Mouse (Mus musculus): ENCODE measurements at regions not wholly inside any gene's neighbourhood (a gene's known extent, or its start where the extent isn't known, plus 50 kb on each side); places are given as distances from the start of the nearest gene placed in this dataset.

- peak; percentile 5 for DNase-seq (ENCODE audit: low spot score)
Observed at GRCm38 (mm10) chr10:38875667-38876245, 54.2 kb upstream of the Rfpl4b start.

- DNase-seq (ENCODE audit: low spot score): no peak
Observed at GRCm38 (mm10) chr10:38879271-38879670, 57.7 kb upstream of the Rfpl4b start.

GRCm38 (mm10) chr10:38880642-38881187 lies 59.1 kb upstream of the Rfpl4b start:
- no peak for DNase-seq (ENCODE audit: low spot score)

DNA sequence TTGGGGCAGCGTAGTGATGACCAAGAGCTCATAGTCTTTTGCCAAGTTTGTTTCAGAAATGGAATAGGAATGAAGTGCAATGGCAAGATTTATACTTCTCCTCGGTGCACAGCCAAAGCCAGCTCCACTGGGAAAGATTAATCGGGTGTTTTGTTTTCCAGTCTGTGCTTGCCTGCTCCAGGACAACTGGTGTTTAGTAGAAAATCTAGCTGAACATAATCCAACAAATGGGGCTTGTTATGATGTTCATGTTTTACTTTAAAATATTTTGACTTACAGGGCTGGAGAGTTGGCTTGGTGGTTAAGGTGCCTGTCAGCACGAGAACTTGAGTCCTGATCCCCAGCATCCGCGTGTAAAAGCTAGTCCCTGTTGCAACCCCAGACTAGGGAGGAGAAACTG lies 60.6 kb upstream of the Rfpl4b start:
- DNase-seq (ENCODE audit: low spot score): no peak

GRCm38 (mm10) chr10:38883816-38884599 lies 62.4 kb upstream of the Rfpl4b start:
- DNase-seq (ENCODE audit: low spot score): no peak

GRCm38 (mm10) chr10:38884641-38885040 lies 63.1 kb upstream of the Rfpl4b start:
- no peak for DNase-seq (ENCODE audit: low spot score)

DNA sequence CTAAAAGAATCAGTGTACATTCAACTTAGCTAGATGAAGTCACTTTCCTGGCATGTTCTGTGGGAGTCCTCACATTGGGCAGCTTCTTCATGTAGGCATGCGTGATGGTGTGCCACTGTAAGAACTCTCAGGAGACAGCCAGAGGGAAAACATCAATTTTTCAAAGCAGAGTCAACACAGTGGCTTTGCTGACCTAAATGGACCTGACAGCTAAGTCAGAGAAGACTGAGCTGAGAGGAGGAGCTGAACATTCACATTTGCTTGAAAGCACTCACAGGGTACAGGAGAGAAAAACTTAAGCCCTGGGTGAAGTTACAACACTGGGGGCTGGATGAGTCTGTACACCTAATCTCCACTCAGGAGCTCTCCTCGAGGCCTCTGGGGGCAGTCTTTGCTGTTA lies 64.9 kb upstream of the Rfpl4b start:
- DNase-seq (ENCODE audit: low spot score): no peak

DNA sequence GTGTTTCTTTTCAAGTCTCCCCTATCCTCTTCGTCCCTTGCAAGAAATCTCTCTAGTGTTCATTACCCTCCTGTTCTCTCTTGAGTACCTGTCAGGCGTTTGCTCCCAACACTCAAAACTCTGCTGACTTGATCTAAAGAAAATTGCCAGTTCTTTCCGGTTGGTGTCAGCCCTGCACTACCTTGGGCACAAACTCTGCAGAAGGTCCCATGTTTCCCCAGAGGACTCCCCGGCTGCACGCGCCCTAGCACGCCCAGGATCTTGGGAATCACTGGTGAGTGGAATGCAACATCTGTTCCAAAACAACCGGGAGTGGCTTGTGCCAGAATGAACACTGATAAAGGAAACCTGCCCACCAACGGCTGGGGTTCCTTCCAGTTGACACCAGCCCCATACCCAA lies 66.3 kb upstream of the Rfpl4b start:
- DNase-seq (ENCODE audit: low spot score): no peak

- no peak for DNase-seq (ENCODE audit: low spot score)
Observed at GRCm38 (mm10) chr10:38894706-38895105, 70.6 kb upstream of the Lama4 start.

- DNase-seq (ENCODE audit: low spot score): no peak
Observed at GRCm38 (mm10) chr10:38895656-38896055, 69.7 kb upstream of the Lama4 start.

GRCm38 (mm10) chr10:38897573-38897972 lies 67.7 kb upstream of the Lama4 start:
- DNase-seq (ENCODE audit: low spot score): no peak

DNA sequence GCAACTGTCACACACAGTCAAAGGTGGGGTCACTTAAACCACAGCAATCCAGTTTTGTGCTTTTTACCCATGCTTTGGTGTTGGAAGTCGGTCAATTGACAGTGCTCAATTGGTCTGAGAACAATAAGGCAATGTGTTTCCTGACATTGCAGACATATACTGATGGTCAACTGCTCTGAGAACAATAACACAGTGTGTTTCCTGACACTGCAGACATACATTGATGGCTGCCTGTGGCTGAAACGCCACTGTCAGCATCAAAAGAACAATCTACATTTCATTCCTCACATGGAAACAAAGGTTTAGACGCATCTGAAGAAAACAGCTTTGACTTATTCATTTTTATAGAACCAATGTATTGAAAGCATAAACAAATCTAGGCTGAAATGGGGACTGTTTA lies 59.2 kb upstream of the Lama4 start:
- DNase-seq (ENCODE audit: low spot score): no peak

DNA sequence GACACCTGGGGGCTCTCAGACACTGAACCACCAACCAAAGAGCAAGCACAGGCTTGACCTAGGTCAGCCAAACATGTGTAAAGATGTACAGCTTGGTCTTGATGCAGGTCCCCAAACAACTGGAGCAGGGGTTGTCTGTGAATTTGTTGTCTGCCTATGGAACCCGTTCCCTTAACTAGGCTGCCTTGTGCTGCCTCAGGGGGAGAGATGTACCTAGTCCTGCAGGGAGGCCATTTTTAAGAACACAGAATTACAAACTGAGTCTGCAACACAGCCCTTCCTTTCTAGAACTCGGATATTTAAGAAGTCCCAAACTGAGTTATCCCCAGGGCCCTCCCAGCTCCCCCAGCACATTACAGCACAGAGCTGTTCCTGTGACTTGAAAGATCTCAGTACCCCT lies 57.5 kb upstream of the Lama4 start:
- no peak for DNase-seq (ENCODE audit: low spot score)

- peak; percentile 71 for DNase-seq (ENCODE audit: low spot score)
Observed at GRCm38 (mm10) chr10:38908277-38908676, 57.0 kb upstream of the Lama4 start.

DNA sequence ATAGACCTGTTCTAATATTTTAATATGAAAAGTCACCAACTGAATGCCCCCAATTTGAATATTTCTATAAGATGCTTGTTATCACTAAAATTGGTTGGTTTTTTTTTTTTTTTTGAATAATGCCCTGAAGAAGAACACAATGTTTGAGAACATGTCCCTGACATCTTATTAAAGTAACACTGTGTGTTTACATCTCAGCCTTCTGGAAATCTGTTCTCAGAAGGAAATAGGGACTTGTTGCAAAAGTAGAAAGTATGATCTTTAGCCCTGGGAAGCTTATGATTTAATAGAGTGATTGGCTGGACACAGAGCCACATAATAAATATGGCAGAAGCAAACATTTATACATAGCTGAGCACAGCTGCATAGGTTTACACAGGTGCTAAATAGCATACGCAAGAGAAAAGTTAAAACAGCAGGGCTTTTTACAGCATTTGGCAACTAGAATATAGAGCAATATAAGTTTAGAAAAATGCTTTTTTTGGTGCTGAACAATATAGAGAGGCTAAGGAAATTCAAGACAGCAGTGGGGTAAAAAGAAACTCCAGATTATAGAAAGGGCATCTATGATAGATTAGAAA lies 56.1 kb upstream of the Lama4 start:
- DNase-seq (ENCODE audit: low spot score): no peak

DNA sequence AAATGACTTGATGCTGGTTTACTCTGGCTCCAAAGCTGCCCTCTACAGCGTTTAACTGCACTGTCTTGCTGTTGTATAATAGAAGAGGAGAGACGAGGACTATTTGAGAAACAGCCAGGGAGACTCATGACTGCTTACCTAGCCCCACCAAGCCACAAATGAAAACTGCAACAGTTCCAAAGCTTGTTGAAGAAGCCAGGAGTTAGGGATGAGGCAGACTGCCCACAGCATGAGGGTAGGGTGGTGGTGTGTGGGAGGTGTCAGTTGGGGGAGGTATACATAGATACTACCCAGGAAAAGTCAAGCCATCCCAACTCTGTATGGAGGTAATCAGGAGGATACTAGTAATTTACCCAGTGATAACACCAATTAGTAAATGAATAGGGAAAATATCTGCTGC lies 55.5 kb upstream of the Lama4 start:
- no peak for DNase-seq (ENCODE audit: low spot score)

- DNase-seq (ENCODE audit: low spot score): no peak
Observed at GRCm38 (mm10) chr10:38913013-38913412, 52.3 kb upstream of the Lama4 start.

Data from left cerebral cortex, adult 11 months (tissue).